Mouse (Mus musculus) 416B (cell line): ENCODE results near the gene Gtdc1.

Experiments used
- DNase-seq: peaks from one replicate; pipeline ENCODE4 v3.0.0; 2011; ENCODE audit warnings: low read depth

Gtdc1 gene

DNA sequence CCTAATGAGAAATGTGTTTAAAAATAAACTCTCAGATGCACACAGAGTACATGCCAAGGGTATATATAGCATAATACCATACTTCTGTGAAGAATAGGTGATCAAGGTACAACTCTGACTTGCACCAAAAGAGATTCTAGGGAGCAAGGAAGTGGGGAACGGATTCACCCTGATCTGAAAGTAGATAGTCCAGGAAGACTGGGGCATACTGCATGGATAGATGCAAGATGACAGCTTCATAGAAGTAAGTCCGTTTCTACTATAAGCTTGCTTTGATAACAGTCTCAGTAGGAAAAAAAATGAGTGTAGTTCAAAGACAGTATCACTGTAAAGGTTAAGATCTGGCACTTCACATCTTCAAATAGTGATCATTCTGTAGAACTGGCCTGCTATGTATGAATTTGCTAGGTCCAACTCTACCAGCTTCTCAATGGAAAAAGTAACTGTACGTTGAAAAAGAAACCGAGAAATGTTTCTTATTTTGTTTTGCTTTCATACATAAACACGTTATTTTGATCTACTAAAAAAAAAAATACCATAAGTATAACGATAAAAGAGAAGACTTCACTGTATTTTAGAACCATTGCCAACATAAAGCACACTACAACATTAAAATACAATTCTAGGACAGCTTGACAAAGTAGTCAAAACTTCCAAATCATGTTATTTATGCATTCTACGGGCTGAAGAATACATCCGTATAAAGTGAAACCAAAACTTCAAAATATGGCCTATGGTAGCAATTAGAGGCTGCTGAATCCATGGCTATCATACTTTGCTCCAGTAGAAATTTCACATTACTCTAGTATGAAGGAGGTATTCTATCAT, 4.2 kb downstream of the Gtdc1 start:
- peak; percentile 54 for DNase-seq

DNA sequence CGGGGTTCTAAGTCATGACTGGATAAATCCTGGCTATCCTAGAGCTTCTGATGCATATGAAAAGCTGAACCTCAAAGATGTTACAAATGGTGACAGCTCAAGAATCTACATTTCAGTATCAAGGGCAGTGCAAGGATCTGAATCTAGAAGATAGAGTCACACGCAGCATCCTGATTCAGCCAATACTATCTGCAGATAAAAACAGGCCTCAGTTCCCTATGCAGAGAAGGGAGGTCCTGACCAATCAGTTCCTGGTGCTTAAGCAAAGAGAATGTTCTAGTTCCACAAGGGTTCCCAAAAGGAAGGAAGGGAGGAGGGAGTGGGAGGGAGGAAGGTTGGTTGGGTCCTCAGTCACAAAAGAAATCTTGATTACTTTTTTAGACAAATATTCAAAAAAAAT, 5.0 kb downstream of the Gtdc1 start:
- peak; percentile 29 for DNase-seq

DNA sequence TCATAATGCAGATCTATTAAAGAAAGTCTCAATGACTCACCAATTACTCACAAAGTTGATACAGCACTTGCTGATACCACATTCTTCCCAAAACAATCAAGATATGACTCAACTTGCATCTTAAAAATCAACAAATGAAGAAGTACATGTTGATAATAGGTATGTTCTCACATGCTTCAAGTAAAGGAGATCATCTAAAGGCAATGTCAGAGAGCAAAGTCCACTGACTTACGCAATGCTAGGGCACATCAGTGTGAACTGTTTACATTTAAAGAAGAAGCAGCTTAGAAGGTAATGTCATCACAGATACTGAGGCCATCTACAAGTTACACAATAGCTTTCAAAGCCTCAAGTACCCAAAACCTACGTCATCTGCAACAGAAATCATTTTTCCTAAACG, 7.0 kb downstream of the Gtdc1 start:
- peak; percentile 88 for DNase-seq

GRCm38 (mm10) chr2:44919326-44919725, 8.1 kb downstream of the Gtdc1 start:
- DNase-seq = peak; percentile 24

DNA sequence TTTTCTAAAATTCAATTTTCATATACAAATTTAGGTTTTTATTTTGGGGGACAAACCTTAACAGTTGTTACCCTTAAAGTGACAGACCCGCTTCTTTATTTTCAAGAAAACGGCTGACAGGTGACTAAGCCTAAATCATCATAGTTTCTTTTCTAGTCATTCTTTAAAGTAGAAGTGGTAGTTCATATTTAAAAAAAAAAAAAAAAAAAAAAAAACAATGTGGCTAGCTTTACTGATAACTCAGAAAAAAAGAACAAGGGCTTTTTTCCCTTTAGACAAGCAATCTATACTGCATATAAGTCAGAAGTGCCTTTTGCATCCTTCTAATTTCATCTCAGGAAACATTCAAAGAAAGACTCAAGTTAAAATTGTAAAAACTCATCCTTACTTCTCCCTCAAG, 8.7 kb downstream of the Gtdc1 start:
- no peak for DNase-seq

DNA sequence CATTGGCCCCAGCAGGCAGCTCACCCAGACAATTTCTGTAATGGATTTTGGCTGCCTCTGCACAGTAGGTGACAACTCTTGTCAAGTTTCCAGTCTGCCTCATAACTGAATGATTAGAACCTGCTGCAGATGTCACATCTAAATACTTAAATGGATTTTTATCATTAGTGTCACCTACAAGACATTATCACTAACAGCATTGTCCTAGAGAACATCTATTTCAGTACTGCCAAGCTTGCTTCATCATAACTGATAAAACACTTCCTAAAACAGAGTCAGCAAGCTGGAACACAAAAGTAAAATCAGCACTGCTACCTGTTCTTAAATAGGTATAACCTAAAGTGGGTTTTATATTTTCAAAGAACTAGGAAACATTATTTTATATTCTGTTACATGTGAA, 11.2 kb downstream of the Gtdc1 start:
- no peak for DNase-seq

GRCm38 (mm10) chr2:44897801-44898200, 29.7 kb downstream of the Gtdc1 start:
- DNase-seq = no peak

GRCm38 (mm10) chr2:44873718-44874117, 53.7 kb downstream of the Gtdc1 start:
- DNase-seq = peak; percentile 61

DNA sequence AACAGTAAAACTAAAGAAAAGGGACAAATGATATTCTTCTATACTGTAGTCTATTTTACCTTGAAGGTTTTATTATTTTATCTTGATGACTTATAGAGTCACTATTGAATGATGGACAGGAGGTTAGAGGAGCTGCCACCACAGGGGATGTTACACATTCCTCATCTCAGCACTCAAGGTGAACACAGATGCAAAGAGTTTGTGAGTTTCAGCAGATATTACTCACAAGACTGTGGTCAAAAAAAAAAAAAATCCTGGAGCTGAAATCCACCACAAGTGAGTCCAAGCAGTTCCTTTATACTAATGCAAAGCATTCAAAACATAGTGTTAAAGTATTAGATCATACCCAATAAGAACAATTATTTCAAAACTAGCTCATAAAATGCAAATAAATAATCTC, 62.7 kb downstream of the Gtdc1 start:
- DNase-seq = peak; percentile 69

GRCm38 (mm10) chr2:44854475-44854874, 73.0 kb downstream of the Gtdc1 start:
- DNase-seq = no peak

- peak; percentile 82 for DNase-seq
Observed at GRCm38 (mm10) chr2:44849666-44850065, 77.8 kb downstream of the Gtdc1 start.

GRCm38 (mm10) chr2:44848156-44848555, 79.3 kb downstream of the Gtdc1 start:
- peak; percentile 81 for DNase-seq

GRCm38 (mm10) chr2:44845424-44845823, 82.0 kb downstream of the Gtdc1 start:
- DNase-seq = no peak

DNA sequence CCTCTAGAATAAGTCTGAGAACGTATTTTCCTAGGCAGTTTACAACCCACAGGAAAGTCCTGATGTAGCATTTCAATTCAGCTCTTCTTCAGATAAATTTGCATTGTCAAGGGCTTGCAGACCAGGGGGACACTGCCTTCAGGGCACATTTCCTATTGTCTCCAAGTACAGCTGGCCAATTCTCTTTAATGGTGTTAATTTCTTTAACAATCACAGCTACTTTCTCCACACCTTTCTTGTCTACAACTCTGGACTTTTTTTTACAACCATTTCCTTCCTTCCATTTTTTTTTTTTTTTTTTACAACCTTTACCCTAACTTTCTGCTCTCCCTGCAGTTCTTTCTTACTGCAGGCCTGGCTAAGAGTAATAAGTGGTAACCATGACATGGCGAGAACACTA, 97.7 kb downstream of the Gtdc1 start:
- DNase-seq = no peak

GRCm38 (mm10) chr2:44829346-44829745, 98.1 kb downstream of the Gtdc1 start:
- no peak for DNase-seq

GRCm38 (mm10) chr2:44826609-44827008, 100.8 kb downstream of the Gtdc1 start:
- DNase-seq = peak; percentile 81

GRCm38 (mm10) chr2:44817787-44818186, 109.7 kb downstream of the Gtdc1 start:
- no peak for DNase-seq

GRCm38 (mm10) chr2:44813729-44814128, 113.7 kb downstream of the Gtdc1 start:
- DNase-seq = no peak

DNA sequence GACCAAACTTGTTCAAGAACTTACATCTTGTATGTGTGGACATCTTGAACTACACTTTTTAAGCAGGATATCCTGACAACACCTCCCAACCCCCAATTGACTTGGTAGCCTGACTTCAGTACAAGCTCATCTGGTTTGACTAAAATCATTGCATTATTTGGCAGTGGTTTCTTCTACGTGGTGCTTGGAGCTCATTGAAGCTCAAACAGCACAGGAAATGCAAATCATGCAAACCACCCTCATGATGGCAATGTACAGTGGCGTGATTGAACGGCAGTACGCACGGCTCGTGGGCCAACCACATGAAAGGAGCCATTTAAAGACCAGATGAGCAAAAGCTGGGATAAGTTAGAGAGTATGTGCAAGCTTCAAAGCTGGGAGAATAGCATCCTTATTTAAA, 123.0 kb downstream of the Gtdc1 start:
- no peak for DNase-seq

- DNase-seq = peak; percentile 19
Observed at GRCm38 (mm10) chr2:44801361-44801760, 126.1 kb downstream of the Gtdc1 start.

DNA sequence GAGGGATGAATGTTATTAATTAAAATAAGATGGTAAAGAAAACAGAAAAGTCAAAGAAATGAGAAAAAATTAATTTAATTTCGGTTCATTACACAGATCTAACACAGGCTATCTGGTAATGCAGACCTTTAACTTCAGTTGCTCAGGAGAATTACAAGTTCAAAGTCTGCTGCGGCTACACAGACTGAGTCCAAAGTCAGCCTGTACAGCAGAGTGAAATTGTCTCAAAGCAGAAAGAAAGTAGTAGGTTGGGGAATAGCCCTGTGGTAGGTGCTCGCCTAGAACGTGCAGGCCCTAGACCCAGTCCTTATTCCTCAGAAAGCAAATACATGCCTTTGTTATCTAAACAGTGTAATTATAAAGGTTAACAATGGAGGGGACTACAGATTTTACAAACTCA, 135.6 kb downstream of the Gtdc1 start:
- no peak for DNase-seq

DNA sequence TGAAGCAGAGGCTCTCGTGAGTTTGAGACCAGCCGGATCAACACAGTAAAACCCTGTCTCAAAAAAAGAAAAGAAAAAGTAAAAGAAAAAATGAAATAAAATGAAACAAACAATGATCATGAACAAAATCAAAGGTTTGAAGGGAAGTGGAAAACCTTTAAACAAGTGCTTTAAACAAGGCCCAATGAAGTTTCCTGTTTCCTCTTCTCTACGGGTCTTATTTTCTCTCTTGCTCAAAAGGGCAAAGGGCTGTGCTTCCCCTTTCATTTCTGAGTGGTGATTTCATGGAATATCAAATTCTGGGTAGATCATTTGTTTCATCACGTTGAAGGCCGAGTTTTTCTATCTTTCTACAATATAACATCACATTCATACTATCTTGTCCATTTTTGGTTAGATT, 136.3 kb downstream of the Gtdc1 start:
- no peak for DNase-seq

DNA sequence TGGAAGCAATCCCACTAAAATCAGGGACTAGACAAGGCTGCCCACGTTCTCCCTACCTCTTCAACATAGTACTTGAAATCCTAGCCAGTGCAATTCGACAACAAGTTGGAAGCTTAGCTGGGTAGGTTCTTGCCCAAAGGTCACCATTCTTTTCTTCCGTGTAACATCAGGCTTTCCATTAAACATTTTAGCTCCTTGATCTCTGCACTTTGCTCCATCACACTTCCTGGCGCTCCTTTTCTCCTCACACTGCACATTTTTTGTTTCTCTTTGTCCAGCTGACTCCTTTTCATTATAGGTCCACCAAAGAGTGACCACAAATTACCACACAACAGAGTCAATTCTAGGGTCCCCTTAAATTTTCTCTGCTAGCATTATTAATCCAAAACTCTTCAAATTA, 144.7 kb downstream of the Gtdc1 start:
- no peak for DNase-seq

DNA sequence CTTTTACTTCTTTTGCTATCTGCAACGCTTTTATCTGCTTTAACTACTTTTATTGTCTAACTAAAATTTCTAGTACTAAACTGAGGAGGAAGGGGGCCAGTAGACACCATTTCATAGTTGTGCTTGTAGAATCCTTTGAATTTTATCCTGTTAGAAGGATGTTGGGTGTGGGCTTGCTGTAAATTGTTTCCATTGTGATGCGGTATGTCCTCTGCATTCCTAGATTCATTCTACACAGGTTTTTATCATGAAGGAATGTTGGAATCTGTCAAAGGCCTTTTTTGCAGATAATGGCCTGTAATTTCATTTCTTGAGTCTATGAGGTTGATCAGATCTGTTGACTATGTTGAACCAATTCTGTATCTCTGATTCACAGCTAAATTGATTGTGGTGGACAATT, 146.5 kb downstream of the Gtdc1 start:
- DNase-seq = no peak
